Mouse (Mus musculus): ENCODE data around the gene Dppa4. TPM values are rescaled to one million over a fixed set of nuclear protein-coding genes. Genes with fewer than 3 reads are reported as not detected.
A peak's percentile ranks its signal among the peaks of the same experiment; 100 is the strongest.

Gene Dppa4
- not detected in 2 replicates for polyA plus RNA-seq (2015; fragmentation: Nextera tagmentation; extraction: Ambion mirVana)

- H3K36me3 ChIP-seq (ENCODE audit: control insufficient read depth, insufficient read depth, low read length) = no peaks in the 10 kb centered on the region
- no peak within 1 kb of the TSS for H3K4me3 ChIP-seq (ENCODE audit: low read depth, low read length)
- H3K9ac ChIP-seq (ENCODE audit: low read depth, low read length) = no peak within 1 kb of the TSS
- H3K4me2 ChIP-seq (ENCODE audit: low read length) = no peak within 1 kb of the TSS
- H3K27me3 ChIP-seq (ENCODE audit: control insufficient read depth, insufficient read depth, low read depth, low read length) = no peaks in the 10 kb centered on the region
- WGBS = 76% methylated on average over 4 of the region's 4 CpGs
- ATAC-seq = no peak
- H3K4me1 ChIP-seq (ENCODE audit: control insufficient read depth, insufficient read depth, low read length) = no peaks in the 10 kb centered on the region
- H3K9me3 ChIP-seq (replicated peaks; ENCODE audit: control insufficient read depth, low read length, poor library complexity, severe bottlenecking) = no peaks in the 10 kb centered on the region
- no peak within 1 kb of the TSS for H3K27ac ChIP-seq (ENCODE audit: low read length)
Measured at GRCm38 (mm10) chr16:48283517-48283916, at the start of gene Dppa4. Gene Dppa4, plus strand, starts transcription at chr16:48283733.

GRCm38 (mm10) chr16:48234999-48235398 is 48.5 kb upstream of the Dppa4 start:
- H3K9me3 ChIP-seq (replicated peaks; ENCODE audit: control insufficient read depth, low read length, poor library complexity, severe bottlenecking) = no peaks in the 10 kb centered on the region
- H3K4me1 ChIP-seq (ENCODE audit: control insufficient read depth, insufficient read depth, low read length) = no peaks in the 10 kb centered on the region
- no peak overlapping the region for H3K4me2 ChIP-seq (ENCODE audit: low read length)
- no peaks in the 10 kb centered on the region for H3K36me3 ChIP-seq (ENCODE audit: control insufficient read depth, insufficient read depth, low read length)
- ATAC-seq = no peak
- WGBS = 87% methylated on average over 1 of the region's 1 CpGs
- no peak overlapping the region for H3K9ac ChIP-seq (ENCODE audit: low read depth, low read length)
- no peaks in the 10 kb centered on the region for H3K27me3 ChIP-seq (ENCODE audit: control insufficient read depth, insufficient read depth, low read depth, low read length)
- H3K4me3 ChIP-seq (ENCODE audit: low read depth, low read length) = no peak overlapping the region
- H3K27ac ChIP-seq (ENCODE audit: low read length) = no peak overlapping the region

- Histone ChIP-seq H3K9ac (ENCODE audit: low read depth, low read length) (no peak overlapping the region), H3K4me3 (ENCODE audit: low read depth, low read length) (no peak overlapping the region), H3K4me1 (ENCODE audit: control insufficient read depth, insufficient read depth, low read length) (no peaks in the 10 kb centered on the region), H3K9me3 (replicated peaks; ENCODE audit: control insufficient read depth, low read length, poor library complexity, severe bottlenecking) (no peaks in the 10 kb centered on the region), H3K27ac (ENCODE audit: low read length) (no peak overlapping the region), H3K27me3 (ENCODE audit: control insufficient read depth, insufficient read depth, low read depth, low read length) (no peaks in the 10 kb centered on the region), H3K36me3 (ENCODE audit: control insufficient read depth, insufficient read depth, low read length) (no peaks in the 10 kb centered on the region), H3K4me2 (ENCODE audit: low read length) (no peak overlapping the region)
- 94% methylated on average over 7 of the region's 7 CpGs for WGBS
- ATAC-seq = no peak
Measured at GRCm38 (mm10) chr16:48237676-48238075, 45.9 kb upstream of the Dppa4 start.

GRCm38 (mm10) chr16:48247044-48247661 is 36.4 kb upstream of the Dppa4 start:
- no peaks in the 10 kb centered on the region; the same call in 1 of the 2 replicates for H3K4me1 ChIP-seq (ENCODE audit: control insufficient read depth, insufficient read depth, low read length)
- no peaks in the 10 kb centered on the region for H3K9me3 ChIP-seq (replicated peaks; ENCODE audit: control insufficient read depth, low read length, poor library complexity, severe bottlenecking)
- peak; percentile 62 for ATAC-seq
- WGBS = 46% methylated on average over 2 of the region's 2 CpGs
- H3K27me3 ChIP-seq (ENCODE audit: control insufficient read depth, insufficient read depth, low read depth, low read length) = no peaks in the 10 kb centered on the region
- H3K9ac ChIP-seq (ENCODE audit: low read depth, low read length) = no peak overlapping the region
- H3K36me3 ChIP-seq (ENCODE audit: control insufficient read depth, insufficient read depth, low read length) = no peaks in the 10 kb centered on the region
- H3K4me3 ChIP-seq (ENCODE audit: low read depth, low read length) = no peak overlapping the region
- H3K4me2 ChIP-seq (ENCODE audit: low read length) = no peak overlapping the region
- no peak overlapping the region for H3K27ac ChIP-seq (ENCODE audit: low read length)

GRCm38 (mm10) chr16:48252824-48253223 is 30.7 kb upstream of the Dppa4 start:
- ATAC-seq = no peak
- 66% methylated on average over 4 of the region's 4 CpGs for WGBS
- no peaks in the 10 kb centered on the region for H3K27me3 ChIP-seq (ENCODE audit: control insufficient read depth, insufficient read depth, low read depth, low read length)

GRCm38 (mm10) chr16:48254584-48254983 is 28.9 kb upstream of the Dppa4 start:
- H3K9me3 ChIP-seq (replicated peaks; ENCODE audit: control insufficient read depth, low read length, poor library complexity, severe bottlenecking) = no peaks in the 10 kb centered on the region
- no peaks in the 10 kb centered on the region for H3K27me3 ChIP-seq (ENCODE audit: control insufficient read depth, insufficient read depth, low read depth, low read length)
- WGBS = 93% methylated on average over 5 of the region's 5 CpGs
- no peak overlapping the region for H3K4me3 ChIP-seq (ENCODE audit: low read depth, low read length)
- no peaks in the 10 kb centered on the region for H3K4me1 ChIP-seq (ENCODE audit: control insufficient read depth, insufficient read depth, low read length)
- H3K36me3 ChIP-seq (ENCODE audit: control insufficient read depth, insufficient read depth, low read length) = no peaks in the 10 kb centered on the region
- H3K9ac ChIP-seq (ENCODE audit: low read depth, low read length) = no peak overlapping the region
- no peak for ATAC-seq
- no peak overlapping the region for H3K27ac ChIP-seq (ENCODE audit: low read length)
- no peak overlapping the region for H3K4me2 ChIP-seq (ENCODE audit: low read length)

More at GRCm38 (mm10) chr16:48252824-48253223, 30.7 kb upstream of the Dppa4 start:
- Histone ChIP-seq H3K9ac (ENCODE audit: low read depth, low read length) (no peak overlapping the region), H3K9me3 (replicated peaks; ENCODE audit: control insufficient read depth, low read length, poor library complexity, severe bottlenecking) (no peaks in the 10 kb centered on the region), H3K4me1 (ENCODE audit: control insufficient read depth, insufficient read depth, low read length) (no peaks in the 10 kb centered on the region), H3K27ac (ENCODE audit: low read length) (no peak overlapping the region), H3K4me2 (ENCODE audit: low read length) (no peak overlapping the region), H3K4me3 (ENCODE audit: low read depth, low read length) (no peak overlapping the region), H3K36me3 (ENCODE audit: control insufficient read depth, insufficient read depth, low read length) (no peaks in the 10 kb centered on the region)

GRCm38 (mm10) chr16:48259519-48259918 is 24.0 kb upstream of the Dppa4 start:
- Histone ChIP-seq H3K27me3 (ENCODE audit: control insufficient read depth, insufficient read depth, low read depth, low read length) (no peaks in the 10 kb centered on the region), H3K4me2 (ENCODE audit: low read length) (no peak overlapping the region), H3K4me3 (ENCODE audit: low read depth, low read length) (no peak overlapping the region), H3K9ac (ENCODE audit: low read depth, low read length) (no peak overlapping the region), H3K4me1 (ENCODE audit: control insufficient read depth, insufficient read depth, low read length) (no peaks in the 10 kb centered on the region), H3K9me3 (replicated peaks; ENCODE audit: control insufficient read depth, low read length, poor library complexity, severe bottlenecking) (no peaks in the 10 kb centered on the region), H3K27ac (ENCODE audit: low read length) (no peak overlapping the region), H3K36me3 (ENCODE audit: control insufficient read depth, insufficient read depth, low read length) (no peaks in the 10 kb centered on the region)
- 93% methylated on average over 4 of the region's 4 CpGs for WGBS
- ATAC-seq = no peak

GRCm38 (mm10) chr16:48262901-48263300 is 20.6 kb upstream of the Dppa4 start:
- WGBS = 78% methylated on average over 1 of the region's 1 CpGs
- H3K27me3 ChIP-seq (ENCODE audit: control insufficient read depth, insufficient read depth, low read depth, low read length) = no peaks in the 10 kb centered on the region
- H3K9ac ChIP-seq (ENCODE audit: low read depth, low read length) = no peak overlapping the region
- H3K4me2 ChIP-seq (ENCODE audit: low read length) = no peak overlapping the region
- no peaks in the 10 kb centered on the region for H3K4me1 ChIP-seq (ENCODE audit: control insufficient read depth, insufficient read depth, low read length)
- H3K9me3 ChIP-seq (replicated peaks; ENCODE audit: control insufficient read depth, low read length, poor library complexity, severe bottlenecking) = no peaks in the 10 kb centered on the region
- H3K27ac ChIP-seq (ENCODE audit: low read length) = no peak overlapping the region
- no peaks in the 10 kb centered on the region for H3K36me3 ChIP-seq (ENCODE audit: control insufficient read depth, insufficient read depth, low read length)
- ATAC-seq = no peak
- H3K4me3 ChIP-seq (ENCODE audit: low read depth, low read length) = no peak overlapping the region

- Histone ChIP-seq H3K36me3 (ENCODE audit: control insufficient read depth, insufficient read depth, low read length) (no peaks in the 10 kb centered on the region), H3K27me3 (ENCODE audit: control insufficient read depth, insufficient read depth, low read depth, low read length) (no peaks in the 10 kb centered on the region), H3K4me1 (ENCODE audit: control insufficient read depth, insufficient read depth, low read length) (no peaks in the 10 kb centered on the region), H3K9me3 (replicated peaks; ENCODE audit: control insufficient read depth, low read length, poor library complexity, severe bottlenecking) (no peaks in the 10 kb centered on the region), H3K27ac (ENCODE audit: low read length) (no peak overlapping the region), H3K4me3 (ENCODE audit: low read depth, low read length) (no peak overlapping the region), H3K9ac (ENCODE audit: low read depth, low read length) (no peak overlapping the region), H3K4me2 (ENCODE audit: low read length) (no peak overlapping the region)
- 82% methylated on average over 4 of the region's 4 CpGs for WGBS
- ATAC-seq = no peak
Measured at GRCm38 (mm10) chr16:48265856-48266255, 17.7 kb upstream of the Dppa4 start.

Measured in midbrain, embryonic 16.5 days (tissue).